Comparison of ENCODE assay signal across 11 mouse cellular contexts in the genomic region with DNA sequence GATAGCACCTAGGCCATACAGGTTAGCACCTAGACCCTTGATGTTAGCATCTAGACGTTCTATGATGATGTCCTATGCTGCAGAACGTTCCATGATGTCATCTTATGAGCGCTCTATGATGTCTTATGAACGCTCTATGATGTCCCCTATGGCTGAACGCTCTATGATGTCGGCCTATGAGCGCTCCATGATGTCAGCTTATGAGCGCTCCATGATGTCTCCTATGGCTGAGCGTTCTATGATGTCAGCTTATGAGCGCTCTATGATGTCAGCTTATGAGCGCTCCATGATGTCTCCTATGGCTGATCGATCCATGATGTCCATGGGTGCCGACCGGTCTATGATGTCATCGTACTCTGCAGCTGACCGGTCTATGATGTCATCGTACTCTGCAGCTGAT. TPM values are rescaled to one million over a fixed set of nuclear protein-coding genes. Genes with fewer than 3 reads are reported as not detected.
DNase-seq lines count a peak whose midpoint lies in the region; ATAC-seq and TF ChIP-seq lines count a peak whose summit lies in the region.
"Had no signal": no experiment of that assay in that cellular context is flagged by ENCODE, and none has a peak within 500 bp of the region (broad histone marks: within the 10 kb centered on the region; RNA-seq: fewer than 3 reads in every experiment).

No protein-coding gene starts in this region.

- no peaks in the 10 kb centered on the region for H3K27me3 ChIP-seq in limb, embryonic 15.5 days
- H3K27me3 ChIP-seq in limb, embryonic 10.5 days (ENCODE audit: low read depth, poor library complexity, severe bottlenecking), result no peaks in the 10 kb centered on the region
- H3K27me3 ChIP-seq in testis, adult 2 months (ENCODE audit: control insufficient read depth, insufficient read depth, low read length), result no peaks in the 10 kb centered on the region
- no peaks in the 10 kb centered on the region for H3K27me3 ChIP-seq in intestine, postnatal 0 days (replicated peaks; ENCODE audit: control insufficient read depth, insufficient read depth, low read length)

- H3K4me1 ChIP-seq in limb, embryonic 15.5 days, result peaks cover 3% of the 10 kb centered on the region
- H3K4me1 ChIP-seq in limb, embryonic 10.5 days, result no peaks in the 10 kb centered on the region
- no peaks in the 10 kb centered on the region for H3K4me1 ChIP-seq in testis, adult 2 months (ENCODE audit: control insufficient read depth, insufficient read depth, low read length)
- no peaks in the 10 kb centered on the region for H3K4me1 ChIP-seq in intestine, postnatal 0 days (replicated peaks; ENCODE audit: control insufficient read depth, insufficient read depth, low read length)

- ATAC-seq in limb, embryonic 15.5 days (ENCODE audit: insufficient number of reproducible peaks, low FRiP score, low TSS enrichment, low read depth), result peak; percentile 14; the same call in 1 of the 2 replicates
- peak; percentile 32 for ATAC-seq in intestine, postnatal 0 days

- no peak for TF ChIP-seq CTCF in testis, adult 2 months (IDR thresholded peaks at IDR 0.05; ENCODE audit: control insufficient read depth, insufficient read depth, insufficient replicate concordance, low read depth, low read length)
- TF ChIP-seq CTCF in intestine, postnatal 0 days (IDR thresholded peaks at IDR 0.05; ENCODE audit: low read depth), result no peak

- 97% methylated on average over 17 of the region's 17 CpGs for WGBS in limb, embryonic 15.5 days
- WGBS in limb, embryonic 10.5 days, result 98% methylated on average over 17 of the region's 17 CpGs
- 99% methylated on average over 17 of the region's 17 CpGs for WGBS in intestine, postnatal 0 days

- TF ChIP-seq POLR2A in testis, adult 2 months (IDR thresholded peaks at IDR 0.05; ENCODE audit: control insufficient read depth, low read depth, low read length), result no peak

- H3K36me3 ChIP-seq in limb, embryonic 15.5 days, result peaks cover 84% of the 10 kb centered on the region
- peaks cover 100% of the 10 kb centered on the region for H3K36me3 ChIP-seq in limb, embryonic 10.5 days
- peaks cover 21% of the 10 kb centered on the region for H3K36me3 ChIP-seq in testis, adult 2 months (ENCODE audit: control insufficient read depth, insufficient read depth, low read length)
- H3K36me3 ChIP-seq in intestine, postnatal 0 days (ENCODE audit: control insufficient read depth, insufficient read depth), result peaks cover 82% of the 10 kb centered on the region

- no peak overlapping the region for H3K4me3 ChIP-seq in limb, embryonic 15.5 days
- H3K4me3 ChIP-seq in limb, embryonic 10.5 days, result no peak overlapping the region
- H3K4me3 ChIP-seq in testis, adult 2 months (ENCODE audit: control insufficient read depth, low read depth, low read length), result peak overlapping the region; percentile 84
- H3K4me3 ChIP-seq in intestine, postnatal 0 days (ENCODE audit: low read depth, low read length), result no peak overlapping the region
- H3K4me3 ChIP-seq: forebrain, embryonic 10.5 days had no signal

- no peak overlapping the region for H3K4me2 ChIP-seq in limb, embryonic 15.5 days
- H3K4me2 ChIP-seq in intestine, postnatal 0 days (replicated peaks; ENCODE audit: low read depth), result no peak overlapping the region
- H3K4me2 ChIP-seq: heart, embryonic 11.5 days had no signal

- H3K9me3 ChIP-seq in limb, embryonic 15.5 days, result no peaks in the 10 kb centered on the region
- H3K9me3 ChIP-seq in limb, embryonic 10.5 days (replicated peaks), result no peaks in the 10 kb centered on the region
- H3K9me3 ChIP-seq in intestine, postnatal 0 days (ENCODE audit: control insufficient read depth), result no peaks in the 10 kb centered on the region

- H3K27ac ChIP-seq in limb, embryonic 15.5 days, result no peak overlapping the region
- H3K27ac ChIP-seq in limb, embryonic 10.5 days, result no peak overlapping the region
- H3K27ac ChIP-seq in testis, adult 2 months (ENCODE audit: control insufficient read depth, insufficient read depth, low read depth, low read length), result peak overlapping the region; percentile 71
- H3K27ac ChIP-seq in intestine, postnatal 0 days (ENCODE audit: low read depth, low read length), result no peak overlapping the region; the same call in 1 of the 2 replicates
- H3K27ac ChIP-seq: forebrain, embryonic 10.5 days had no signal

- H3K9ac ChIP-seq in limb, embryonic 15.5 days, result no peak overlapping the region
- H3K9ac ChIP-seq in intestine, postnatal 0 days (ENCODE audit: low read depth, low read length), result no peak overlapping the region

- no peak for DNase-seq in limb, embryonic 10.5 days (ENCODE audit: low spot score)
- DNase-seq in testis, postnatal 10 days (ENCODE audit: low spot score), result no peak
- no peak for DNase-seq in adrenal gland, adult (ENCODE audit: inconsistent age in 2 of 2, low spot score in 1 of 2)
- no peak for DNase-seq in ovary, adult 18-20 months (ENCODE audit: low spot score)
- DNase-seq: cerebellum, adult 11-12 months; gastrocnemius, postnatal 10 days had no signal

RNA-seq across cellular contexts. Expression of gene Son, which starts 10.0 kb away (rescaled TPM):
- 110 and 121 TPM in 2 replicates for polyA plus RNA-seq in limb, embryonic 15.5 days (2015; fragmentation: Nextera tagmentation; extraction: Ambion mirVana)
- 105 and 122 TPM in 2 replicates for polyA plus RNA-seq in limb, embryonic 10.5 days (2016; fragmentation: Nextera tagmentation; extraction: Ambion mirVana)
- 94.4 and 114 TPM in 2 replicates for polyA plus RNA-seq in testis, adult 2 months (2012; rRNA removed)
- polyA plus RNA-seq in intestine, postnatal 0 days (2015; fragmentation: Nextera tagmentation; extraction: Ambion mirVana), result 71.1 and 83.4 TPM in 2 replicates

RNA-seq across cellular contexts. Expression of gene Gart, which starts 10.5 kb away (rescaled TPM):
- polyA plus RNA-seq in limb, embryonic 15.5 days (2015; fragmentation: Nextera tagmentation; extraction: Ambion mirVana), result 99.0 and 102 TPM in 2 replicates
- polyA plus RNA-seq in limb, embryonic 10.5 days (2016; fragmentation: Nextera tagmentation; extraction: Ambion mirVana), result 178 and 199 TPM in 2 replicates
- polyA plus RNA-seq in testis, adult 2 months (2012; rRNA removed), result 22.5 and 24.1 TPM in 2 replicates
- 19.0 and 23.8 TPM in 2 replicates for polyA plus RNA-seq in intestine, postnatal 0 days (2015; fragmentation: Nextera tagmentation; extraction: Ambion mirVana)

RNA-seq across cellular contexts. Expression of gene Donson, which starts 31.3 kb away (rescaled TPM):
- 17.3 and 19.0 TPM in 2 replicates for polyA plus RNA-seq in limb, embryonic 15.5 days (2015; fragmentation: Nextera tagmentation; extraction: Ambion mirVana)
- polyA plus RNA-seq in limb, embryonic 10.5 days (2016; fragmentation: Nextera tagmentation; extraction: Ambion mirVana), result 41.0 and 43.2 TPM in 2 replicates
- polyA plus RNA-seq in testis, adult 2 months (2012; rRNA removed), result 45.4 and 45.8 TPM in 2 replicates
- polyA plus RNA-seq in intestine, postnatal 0 days (2015; fragmentation: Nextera tagmentation; extraction: Ambion mirVana), result 6.2 and 6.7 TPM in 2 replicates

RNA-seq across cellular contexts. Expression of gene Dnajc28, which starts 38.5 kb away (rescaled TPM):
- 3.1 and 3.8 TPM in 2 replicates for polyA plus RNA-seq in limb, embryonic 15.5 days (2015; fragmentation: Nextera tagmentation; extraction: Ambion mirVana)
- 3.0 and 4.6 TPM in 2 replicates for polyA plus RNA-seq in limb, embryonic 10.5 days (2016; fragmentation: Nextera tagmentation; extraction: Ambion mirVana)
- polyA plus RNA-seq in testis, adult 2 months (2012; rRNA removed), result 9.0 and 12.5 TPM in 2 replicates
- 1.0 and 1.5 TPM in 2 replicates for polyA plus RNA-seq in intestine, postnatal 0 days (2015; fragmentation: Nextera tagmentation; extraction: Ambion mirVana)

RNA-seq across cellular contexts. Expression of gene Tmem50b, which starts 59.7 kb away (rescaled TPM):
- polyA plus RNA-seq in limb, embryonic 15.5 days (2015; fragmentation: Nextera tagmentation; extraction: Ambion mirVana), result 53.6 and 54.3 TPM in 2 replicates
- polyA plus RNA-seq in limb, embryonic 10.5 days (2016; fragmentation: Nextera tagmentation; extraction: Ambion mirVana), result 19.8 and 25.7 TPM in 2 replicates
- polyA plus RNA-seq in testis, adult 2 months (2012; rRNA removed), result 50.6 and 54.1 TPM in 2 replicates
- 24.9 and 28.0 TPM in 2 replicates for polyA plus RNA-seq in intestine, postnatal 0 days (2015; fragmentation: Nextera tagmentation; extraction: Ambion mirVana)
